Mouse (Mus musculus): ENCODE results near the gene Olfr943.

DNA sequence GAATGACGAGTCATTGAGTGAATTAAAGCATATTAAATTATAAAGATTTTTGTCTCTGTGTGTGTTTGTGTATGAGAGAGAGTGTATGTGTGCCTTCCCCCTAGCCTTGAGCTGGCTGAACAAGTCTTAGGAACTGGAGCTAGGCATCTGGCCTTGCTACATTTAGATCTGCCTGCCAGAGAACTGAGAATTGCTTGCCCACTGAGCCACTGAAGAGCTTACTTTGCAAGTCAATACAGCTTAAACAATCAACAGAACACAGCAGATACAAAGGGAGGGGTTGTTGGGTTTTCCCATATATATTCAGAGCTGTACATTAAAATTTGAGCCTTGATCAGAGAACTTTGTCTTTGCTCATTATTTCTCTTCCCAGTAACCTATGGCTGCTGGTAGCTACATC is 13.7 kb upstream of the Olfr943 start:
- TF ChIP-seq CTCF (conservative IDR thresholded peaks at IDR 0.05; ENCODE audit: low read length), result no peak
- TF ChIP-seq NANOG (IDR thresholded peaks at IDR 0.05; ENCODE audit: borderline replicate concordance, low read length), result no peak
- no peak for TF ChIP-seq POU5F1 (IDR thresholded peaks at IDR 0.05; ENCODE audit: borderline replicate concordance, low read length)
